Mouse (Mus musculus) urinary bladder, postnatal 14 days (tissue): Measurements from ENCODE around the gene Rtl10.

Experiments
- DNase-seq: peaks from one replicate; pipeline ENCODE4 v3.0.0; 2021; ENCODE audit warnings: low spot score

Rtl10 gene

GRCm38 (mm10) chr16:18498558-18498990 lies at the start of gene Rtl10, which contains the start of gene Gnb1l:
Rtl10 (plus strand) TSS chr16:18498901.
Gnb1l (plus strand) TSS chr16:18498713.
- peak; percentile 96 for DNase-seq

- peak; percentile 62 for DNase-seq
Measured at GRCm38 (mm10) chr16:18449005-18449404, 49.7 kb upstream of the Rtl10 start.

- no peak for DNase-seq
Measured at GRCm38 (mm10) chr16:18451486-18452181, 47.1 kb upstream of the Rtl10 start.

- no peak for DNase-seq
Measured at GRCm38 (mm10) chr16:18452361-18452862, 46.3 kb upstream of the Rtl10 start.

- DNase-seq: no peak
Measured at GRCm38 (mm10) chr16:18453846-18454245, 44.9 kb upstream of the Rtl10 start.

GRCm38 (mm10) chr16:18455407-18455806 lies 43.3 kb upstream of the Rtl10 start:
- no peak for DNase-seq

GRCm38 (mm10) chr16:18458661-18459060 lies 40.0 kb upstream of the Rtl10 start:
- no peak for DNase-seq

GRCm38 (mm10) chr16:18459335-18459954 lies 39.3 kb upstream of the Rtl10 start:
- DNase-seq: peak; percentile 34

GRCm38 (mm10) chr16:18459955-18460370 lies 38.7 kb upstream of the Rtl10 start:
- DNase-seq: peak; percentile 22

- no peak for DNase-seq
Measured at GRCm38 (mm10) chr16:18460826-18461225, 37.9 kb upstream of the Rtl10 start.

GRCm38 (mm10) chr16:18462031-18462430 lies 36.7 kb upstream of the Rtl10 start:
- DNase-seq: no peak

GRCm38 (mm10) chr16:18462598-18462997 lies 36.1 kb upstream of the Rtl10 start:
- DNase-seq: no peak

- DNase-seq: no peak
Measured at GRCm38 (mm10) chr16:18464271-18464670, 34.4 kb upstream of the Rtl10 start.

GRCm38 (mm10) chr16:18470829-18471228 lies 27.9 kb upstream of the Rtl10 start:
- no peak for DNase-seq

GRCm38 (mm10) chr16:18471381-18471955 lies 27.2 kb upstream of the Rtl10 start:
- no peak for DNase-seq

GRCm38 (mm10) chr16:18471976-18472375 lies 26.7 kb upstream of the Rtl10 start:
- DNase-seq: no peak

GRCm38 (mm10) chr16:18472416-18472815 lies 26.3 kb upstream of the Rtl10 start:
- DNase-seq: no peak

GRCm38 (mm10) chr16:18472976-18473375 lies 25.7 kb upstream of the Rtl10 start:
- DNase-seq: no peak

- no peak for DNase-seq
Measured at GRCm38 (mm10) chr16:18474021-18474420, 24.7 kb upstream of the Rtl10 start.

- DNase-seq: no peak
Measured at GRCm38 (mm10) chr16:18477996-18478395, 20.7 kb upstream of the Rtl10 start.

- no peak for DNase-seq
Measured at GRCm38 (mm10) chr16:18479667-18480066, 19.0 kb upstream of the Rtl10 start.

- DNase-seq: no peak
Measured at GRCm38 (mm10) chr16:18480933-18481485, 17.7 kb upstream of the Rtl10 start.

GRCm38 (mm10) chr16:18482431-18482830 lies 16.3 kb upstream of the Rtl10 start:
- DNase-seq: no peak
